Mouse (Mus musculus) layer of hippocampus, adult 11-12 months (tissue): ENCODE results near the gene Gm20737.
"Not testable (repeated sequence)": the region's sequence is repeated elsewhere in the genome, so short reads cannot be mapped to it uniquely, and the experiment has no call there.

Source experiments
- DNase-seq: peaks from one replicate; pipeline ENCODE4 v3.0.0; 2022; ENCODE audit warnings: low spot score

The Gm20737 gene

DNA sequence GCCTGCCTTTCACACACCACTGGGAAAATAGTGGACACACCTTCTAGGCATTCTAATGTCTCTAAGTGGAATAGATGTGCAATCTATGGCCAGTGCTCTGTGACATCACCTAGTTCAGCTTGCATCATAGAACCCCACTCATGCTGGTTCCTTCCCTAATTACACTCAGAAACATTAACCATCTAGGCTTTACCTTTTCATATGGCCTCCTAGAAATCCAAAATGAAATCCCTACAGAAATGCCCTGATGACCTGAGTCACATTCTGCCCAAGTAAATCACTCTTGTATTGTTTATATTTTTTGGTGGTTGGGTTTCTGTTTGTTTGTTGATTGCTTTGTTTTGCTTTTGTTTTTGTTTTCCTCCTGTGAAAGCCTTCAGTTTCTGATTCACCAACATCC, at the start of gene Gm20737:
TSS of gene Gm20737 (minus strand) at position 101 of the 400 bp plus-strand sequence.
- DNase-seq, result not testable (repeated sequence)

- DNase-seq, result not testable (repeated sequence)
Observed at GRCm38 (mm10) chrY:10553153-10553552, 17.3 kb upstream of the Gm20737 start, which contains the start of gene Gm21775. Gene Gm21775 (plus strand): TSS chrY:10553453.
